Comparison of ENCODE assay signal across 22 mouse cellular contexts in genomic region chr19:24359270-24359669, GRCm38 (mm10).
DNase-seq lines count a peak whose midpoint lies in the region; ATAC-seq and TF ChIP-seq lines count a peak whose summit lies in the region.
"Had no signal": no experiment of that assay in that cellular context is flagged by ENCODE, and none has a peak within 500 bp of the region (broad histone marks: within the 10 kb centered on the region; RNA-seq: fewer than 3 reads in every experiment).

No protein-coding gene starts in this region.

- WGBS in kidney, adult 2 months, result 43% methylated on average over 9 of the region's 9 CpGs
- 75% methylated on average over 9 of the region's 9 CpGs for WGBS in kidney, embryonic 15.5 days
- 62% methylated on average over 9 of the region's 9 CpGs for WGBS in lung, postnatal 0 days
- WGBS in lung, adult 2 months, result 57% methylated on average over 9 of the region's 9 CpGs
- 68% methylated on average over 9 of the region's 9 CpGs for WGBS in stomach, postnatal 0 days

- no peaks in the 10 kb centered on the region for H3K36me3 ChIP-seq in kidney, adult 2 months (ENCODE audit: control insufficient read depth, insufficient read depth, low read length)
- no peaks in the 10 kb centered on the region for H3K36me3 ChIP-seq in kidney, embryonic 15.5 days
- H3K36me3 ChIP-seq in lung, postnatal 0 days (ENCODE audit: insufficient read depth, low read length), result no peaks in the 10 kb centered on the region; the same call in 1 of the 2 replicates
- no peaks in the 10 kb centered on the region for H3K36me3 ChIP-seq in stomach, postnatal 0 days (ENCODE audit: control insufficient read depth, insufficient read depth, low read length)
- H3K36me3 ChIP-seq: embryonic facial prominence, embryonic 15.5 days; forebrain, embryonic 12.5 days; hindbrain, embryonic 15.5 days had no signal

- no peak overlapping the region for H3K27ac ChIP-seq in kidney, adult 2 months (ENCODE audit: insufficient read depth, low read depth, low read length)
- H3K27ac ChIP-seq in kidney, embryonic 15.5 days, result no peak overlapping the region
- H3K27ac ChIP-seq in lung, postnatal 0 days (ENCODE audit: low read length), result no peak overlapping the region
- no peak overlapping the region for H3K27ac ChIP-seq in stomach, postnatal 0 days (replicated peaks)
- H3K27ac ChIP-seq: embryonic facial prominence, embryonic 15.5 days; forebrain, embryonic 12.5 days; hindbrain, embryonic 15.5 days had no signal

- H3K9ac ChIP-seq in kidney, embryonic 15.5 days, result no peak overlapping the region
- no peak overlapping the region for H3K9ac ChIP-seq in lung, postnatal 0 days (replicated peaks; ENCODE audit: low read depth)
- H3K9ac ChIP-seq in stomach, postnatal 0 days (ENCODE audit: low read length), result no peak overlapping the region
- H3K9ac ChIP-seq: embryonic facial prominence, embryonic 15.5 days; forebrain, embryonic 12.5 days; heart, embryonic 12.5 days; hindbrain, embryonic 15.5 days had no signal

- TF ChIP-seq EP300 in lung, postnatal 0 days (IDR thresholded peaks at IDR 0.05), result 0 out of 2 replicates have a peak, but pooled peaks have one; percentile 6
- TF ChIP-seq EP300 in stomach, postnatal 0 days (optimal IDR thresholded peaks at IDR 0.05), result no peak

- peak; percentile 45 for DNase-seq in kidney, adult 2 months
- DNase-seq in lung, postnatal 0 days (ENCODE audit: low spot score), result peak; percentile 27
- DNase-seq in lung, adult 2 months, result no peak
- peak; percentile 7 to 8 for DNase-seq in urinary bladder, postnatal 36 days (ENCODE audit: low spot score in 2 of 2)
- no peak for DNase-seq in urinary bladder, adult 2 months (ENCODE audit: low spot score)
- DNase-seq in stomach, postnatal 0 days (ENCODE audit: low spot score), result peak; percentile 19
- DNase-seq in frontal cortex, postnatal 25 days (ENCODE audit: low spot score in 2 of 2), result no peak
- DNase-seq: adrenal gland, adult 8-10 months; adrenal gland, postnatal 36 days; cerebellum, adult 2 months; cerebellum, postnatal 14 days; embryo, embryonic 11 days; gastrocnemius, postnatal 14 days; heart, postnatal 36 days had no signal

- TF ChIP-seq POLR2A in kidney, adult 2 months (IDR thresholded peaks at IDR 0.05; ENCODE audit: low read depth, low read length), result no peak
- no peak for TF ChIP-seq POLR2A in lung, adult 2 months (IDR thresholded peaks at IDR 0.05; ENCODE audit: borderline replicate concordance, extremely low read depth, low read depth, low read length)

- no peak for ATAC-seq in kidney, embryonic 15.5 days (replicated peaks; ENCODE audit: low FRiP score)
- no peak for ATAC-seq in lung, postnatal 0 days
- ATAC-seq in stomach, postnatal 0 days (ENCODE audit: low FRiP score, low TSS enrichment), result peak; percentile 49; the same call in 1 of the 2 replicates
- ATAC-seq: forebrain, embryonic 16.5 days had no signal

- H3K27me3 ChIP-seq in kidney, adult 2 months (replicated peaks; ENCODE audit: control insufficient read depth, insufficient read depth, low read length), result no peaks in the 10 kb centered on the region
- H3K27me3 ChIP-seq in kidney, embryonic 15.5 days, result no peaks in the 10 kb centered on the region
- H3K27me3 ChIP-seq in lung, postnatal 0 days (replicated peaks; ENCODE audit: insufficient read depth, low read length), result no peaks in the 10 kb centered on the region
- H3K27me3 ChIP-seq in stomach, postnatal 0 days (ENCODE audit: control insufficient read depth, insufficient read depth, low read length), result no peaks in the 10 kb centered on the region
- H3K27me3 ChIP-seq: embryonic facial prominence, embryonic 15.5 days; forebrain, embryonic 12.5 days; heart, embryonic 12.5 days; hindbrain, embryonic 15.5 days had no signal

- no peak overlapping the region for H3K4me3 ChIP-seq in kidney, adult 2 months (ENCODE audit: insufficient read depth, low read depth, low read length)
- H3K4me3 ChIP-seq in kidney, embryonic 15.5 days (replicated peaks), result no peak overlapping the region
- no peak overlapping the region for H3K4me3 ChIP-seq in lung, postnatal 0 days (ENCODE audit: low read depth, low read length)
- H3K4me3 ChIP-seq in lung, adult 2 months (replicated peaks; ENCODE audit: extremely low read depth, low read depth, low read length), result no peak overlapping the region
- H3K4me3 ChIP-seq in stomach, postnatal 0 days (ENCODE audit: low read depth, low read length), result no peak overlapping the region
- H3K4me3 ChIP-seq: embryonic facial prominence, embryonic 15.5 days; erythroblast, embryonic 14.5 days; forebrain, embryonic 12.5 days; heart, embryonic 12.5 days; hindbrain, embryonic 15.5 days had no signal

- H3K4me2 ChIP-seq in kidney, embryonic 15.5 days, result no peak overlapping the region
- no peak overlapping the region for H3K4me2 ChIP-seq in lung, postnatal 0 days (replicated peaks; ENCODE audit: low read depth, low read length)
- no peak overlapping the region for H3K4me2 ChIP-seq in stomach, postnatal 0 days (replicated peaks; ENCODE audit: low read depth)
- H3K4me2 ChIP-seq: embryonic facial prominence, embryonic 15.5 days; forebrain, embryonic 12.5 days; heart, embryonic 12.5 days; hindbrain, embryonic 15.5 days had no signal

- H3K4me1 ChIP-seq in kidney, adult 2 months (ENCODE audit: control insufficient read depth, insufficient read depth, low read length), result no peaks in the 10 kb centered on the region
- H3K4me1 ChIP-seq in kidney, embryonic 15.5 days, result peaks cover 17% of the 10 kb centered on the region
- H3K4me1 ChIP-seq in lung, postnatal 0 days (ENCODE audit: insufficient read depth, low read depth, low read length), result no peaks in the 10 kb centered on the region
- H3K4me1 ChIP-seq in lung, adult 2 months (ENCODE audit: control insufficient read depth, insufficient read depth, low read length), result no peaks in the 10 kb centered on the region
- no peaks in the 10 kb centered on the region for H3K4me1 ChIP-seq in stomach, postnatal 0 days (replicated peaks; ENCODE audit: control insufficient read depth, insufficient read depth)
- H3K4me1 ChIP-seq: embryonic facial prominence, embryonic 15.5 days; hindbrain, embryonic 15.5 days had no signal

- no peaks in the 10 kb centered on the region for H3K9me3 ChIP-seq in kidney, embryonic 15.5 days (replicated peaks)
- H3K9me3 ChIP-seq in lung, postnatal 0 days (ENCODE audit: low read length), result no peaks in the 10 kb centered on the region
- no peaks in the 10 kb centered on the region for H3K9me3 ChIP-seq in stomach, postnatal 0 days (ENCODE audit: control insufficient read depth, low read length)
- H3K9me3 ChIP-seq: embryonic facial prominence, embryonic 15.5 days; forebrain, embryonic 12.5 days; G1E; heart, embryonic 12.5 days; hindbrain, embryonic 15.5 days had no signal

- no peak for TF ChIP-seq CTCF in kidney, adult 2 months (conservative IDR thresholded peaks at IDR 0.05; ENCODE audit: insufficient read depth, insufficient read length, low read depth, low read length)
- TF ChIP-seq CTCF in lung, postnatal 0 days (IDR thresholded peaks at IDR 0.05), result no peak
- TF ChIP-seq CTCF in lung, adult 2 months (IDR thresholded peaks at IDR 0.05; ENCODE audit: insufficient read depth, low read length), result no peak
- TF ChIP-seq CTCF in stomach, postnatal 0 days (IDR thresholded peaks at IDR 0.05; ENCODE audit: low read depth), result no peak

Comparison
In these comparisons a context has a peak if more than half of its experiments do, and no peak if none do; other contexts are left out.
1. DNase-seq: peak in kidney, adult 2 months (single experiment), lung, postnatal 0 days (single experiment), urinary bladder, postnatal 36 days (2 of 2) and stomach, postnatal 0 days (single experiment); none in lung, adult 2 months (single experiment), urinary bladder, adult 2 months (single experiment) and frontal cortex, postnatal 25 days (0 of 2).